Mouse (Mus musculus) lung, embryonic 16.5 days (tissue): ENCODE results near the gene Bmpr1a. TPM values are rescaled to one million over a fixed set of nuclear protein-coding genes. Genes with fewer than 3 reads are reported as not detected.

ENCODE experiments used
- ATAC-seq: fragments of 200-750 bp; cut with Nextera tagmentation; 2 replicates; pipeline ENCODE4 v1.8.0; 2017; ENCODE audit warnings: low read depth, mild to moderate bottlenecking, moderate library complexity
- H3K27ac ChIP-seq: fragments of 300-500 bp; sonication (generic); 2 replicates; pipeline ENCODE4 v1.5.1; 2014; ENCODE audit warnings: mild to moderate bottlenecking, control low read depth, low read length
- H3K27me3 ChIP-seq: fragments of 300-500 bp; sonication (generic); 2 replicates; pipeline ENCODE4 v1.6.1; 2014; ENCODE audit warnings: low read depth, low read length, mixed read lengths; ENCODE audit not compliant: control insufficient read depth, insufficient read depth
- H3K36me3 ChIP-seq: fragments of 300-500 bp; sonication (generic); 2 replicates; pipeline ENCODE4 v1.6.1; 2014; ENCODE audit warnings: low read length; ENCODE audit not compliant: control insufficient read depth, insufficient read depth
- H3K4me1 ChIP-seq: fragments of 300-500 bp; sonication (generic); replicated peaks from 2 replicates; pipeline ENCODE4 v1.6.1; 2014; ENCODE audit warnings: low read length, mixed read lengths; ENCODE audit not compliant: control insufficient read depth, insufficient read depth
- H3K4me2 ChIP-seq: fragments of 300-500 bp; sonication (generic); 2 replicates; pipeline ENCODE4 v1.6.1; 2014; ENCODE audit warnings: low read depth, low read length, control low read depth
- H3K4me3 ChIP-seq: fragments of 300-500 bp; sonication (generic); 2 replicates; pipeline ENCODE4 v1.5.1; 2014; ENCODE audit warnings: mild to moderate bottlenecking, low read length, control low read depth
- H3K9ac ChIP-seq: fragments of 300-500 bp; sonication (generic); 2 replicates; pipeline ENCODE4 v1.6.1; 2014; ENCODE audit warnings: low read length, control low read depth
- H3K9me3 ChIP-seq: fragments of 300-500 bp; sonication (generic); 2 replicates; pipeline ENCODE4 v1.6.1; 2016; ENCODE audit warnings: low read length; ENCODE audit not compliant: control insufficient read depth
- WGBS: fragments of 180-500 bp; shearing (Covaris S2); extraction: QIAGEN DNeasy Blood & Tissue Kit; methylation state at CpG from one replicate; pipeline ENCODE4 v1.1.7; 2014; 5-methylcytosine and 5-hydroxymethylcytosine counted together
- polyA plus RNA-seq: library from polyadenylated mRNA; unstranded; fragments of >200 nt; fragmentation: Nextera tagmentation; extraction: Ambion mirVana; gene quantifications from 2 replicates; pipeline ENCODE4 v1.2.1, GENCODE M21; 2015

Bmpr1a gene
- polyA plus RNA-seq, 1 experiment from 2014 or later, result 25.8 TPM

DNA sequence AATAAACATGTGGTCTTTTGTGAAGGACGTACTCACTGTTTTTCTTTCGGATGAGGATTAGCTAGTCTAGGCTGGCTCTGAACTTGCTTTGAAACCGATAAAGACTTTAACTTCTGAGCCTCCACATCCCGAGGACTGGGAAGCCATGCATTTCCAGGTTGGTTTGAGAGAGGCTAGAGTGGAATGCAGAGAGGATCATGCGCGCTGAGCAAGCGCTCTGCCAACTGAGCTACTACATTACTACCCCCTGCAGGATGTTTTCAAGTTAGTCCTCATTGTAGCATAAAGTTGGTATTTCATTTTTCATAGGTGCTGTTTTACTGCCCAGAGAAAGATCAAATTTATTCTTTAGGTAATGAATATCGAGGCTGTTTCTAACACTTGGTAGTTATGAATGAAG, 17.0 kb downstream of the Bmpr1a start:
- peak; percentile 45; the same call in 1 of the 2 replicates for ATAC-seq
- peaks cover 7% of the 10 kb centered on the region; the same call in 1 of the 2 replicates for H3K4me1 ChIP-seq
- no peaks in the 10 kb centered on the region for H3K9me3 ChIP-seq
- WGBS, result 48% methylated on average over 8 of the region's 8 CpGs
- H3K4me2 ChIP-seq, result no peak overlapping the region
- no peak overlapping the region for H3K9ac ChIP-seq
- H3K27me3 ChIP-seq, result no peaks in the 10 kb centered on the region
- H3K36me3 ChIP-seq, result no peaks in the 10 kb centered on the region
- no peak overlapping the region for H3K27ac ChIP-seq
- H3K4me3 ChIP-seq, result no peak overlapping the region

- 0 out of 2 replicates have a peak, but pooled peaks cover 5% of the 10 kb centered on the region for H3K4me1 ChIP-seq
- H3K27me3 ChIP-seq, result no peaks in the 10 kb centered on the region
- no peak overlapping the region for H3K9ac ChIP-seq
- H3K9me3 ChIP-seq, result no peaks in the 10 kb centered on the region
- no peaks in the 10 kb centered on the region for H3K36me3 ChIP-seq
- ATAC-seq, result no peak
- H3K27ac ChIP-seq, result no peak overlapping the region
- WGBS, result 81% methylated on average over 6 of the region's 6 CpGs
- no peak overlapping the region for H3K4me2 ChIP-seq
- H3K4me3 ChIP-seq, result no peak overlapping the region
Measured at GRCm38 (mm10) chr14:34483469-34484341, 19.4 kb downstream of the Bmpr1a start.

GRCm38 (mm10) chr14:34471591-34471990, 31.6 kb downstream of the Bmpr1a start:
- Histone ChIP-seq H3K4me2 (no peak overlapping the region), H3K27ac (no peak overlapping the region), H3K9ac (no peak overlapping the region), H3K27me3 (no peaks in the 10 kb centered on the region), H3K4me1 (peaks cover 4% of the 10 kb centered on the region; the same call in 1 of the 2 replicates), H3K9me3 (no peaks in the 10 kb centered on the region), H3K4me3 (no peak overlapping the region), H3K36me3 (no peaks in the 10 kb centered on the region)
- no peak for ATAC-seq

DNA sequence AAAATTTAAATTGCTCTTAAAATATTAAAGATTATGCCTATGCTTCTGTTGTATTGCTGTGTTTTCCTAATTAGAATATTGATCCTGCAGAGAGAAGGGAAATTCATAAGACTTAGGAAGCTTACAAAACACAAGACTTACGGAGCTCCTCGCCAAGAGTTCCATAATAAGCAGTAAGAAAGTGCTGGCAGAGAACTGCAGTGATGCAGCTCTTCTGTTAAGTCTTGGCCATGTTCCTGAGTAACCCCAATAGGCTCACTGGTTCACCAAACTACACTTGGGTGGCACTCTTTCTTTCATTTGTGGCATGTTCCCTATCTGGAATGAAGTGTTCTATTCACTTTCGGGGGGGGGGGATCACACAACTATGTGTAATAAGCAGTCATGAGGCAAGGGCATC, 36.9 kb downstream of the Bmpr1a start:
- H3K4me2 ChIP-seq, result no peak overlapping the region
- no peaks in the 10 kb centered on the region for H3K27me3 ChIP-seq
- no peak overlapping the region for H3K27ac ChIP-seq
- 55% methylated on average over 3 of the region's 3 CpGs for WGBS
- no peak for ATAC-seq
- H3K4me3 ChIP-seq, result no peak overlapping the region
- H3K9me3 ChIP-seq, result no peaks in the 10 kb centered on the region
- no peaks in the 10 kb centered on the region for H3K36me3 ChIP-seq
- H3K4me1 ChIP-seq, result 0 out of 2 replicates have a peak, but pooled peaks cover 2% of the 10 kb centered on the region
- no peak overlapping the region for H3K9ac ChIP-seq

GRCm38 (mm10) chr14:34459386-34459785, 43.8 kb downstream of the Bmpr1a start:
- no peaks in the 10 kb centered on the region for H3K27me3 ChIP-seq
- H3K9ac ChIP-seq, result no peak overlapping the region
- no peak overlapping the region for H3K4me3 ChIP-seq
- H3K36me3 ChIP-seq, result no peaks in the 10 kb centered on the region
- no peaks in the 10 kb centered on the region for H3K4me1 ChIP-seq
- H3K9me3 ChIP-seq, result no peaks in the 10 kb centered on the region
- ATAC-seq, result no peak
- H3K4me2 ChIP-seq, result no peak overlapping the region
- no peak overlapping the region for H3K27ac ChIP-seq
- 82% methylated on average over 2 of the region's 2 CpGs for WGBS

- 71% methylated on average over 1 of the region's 1 CpGs for WGBS
- Histone ChIP-seq H3K36me3 (no peaks in the 10 kb centered on the region), H3K4me2 (no peak overlapping the region), H3K9ac (no peak overlapping the region), H3K27me3 (no peaks in the 10 kb centered on the region), H3K4me1 (no peaks in the 10 kb centered on the region), H3K4me3 (no peak overlapping the region), H3K9me3 (no peaks in the 10 kb centered on the region), H3K27ac (no peak overlapping the region)
- no peak for ATAC-seq
Measured at GRCm38 (mm10) chr14:34458880-34459279, 44.3 kb downstream of the Bmpr1a start.

DNA sequence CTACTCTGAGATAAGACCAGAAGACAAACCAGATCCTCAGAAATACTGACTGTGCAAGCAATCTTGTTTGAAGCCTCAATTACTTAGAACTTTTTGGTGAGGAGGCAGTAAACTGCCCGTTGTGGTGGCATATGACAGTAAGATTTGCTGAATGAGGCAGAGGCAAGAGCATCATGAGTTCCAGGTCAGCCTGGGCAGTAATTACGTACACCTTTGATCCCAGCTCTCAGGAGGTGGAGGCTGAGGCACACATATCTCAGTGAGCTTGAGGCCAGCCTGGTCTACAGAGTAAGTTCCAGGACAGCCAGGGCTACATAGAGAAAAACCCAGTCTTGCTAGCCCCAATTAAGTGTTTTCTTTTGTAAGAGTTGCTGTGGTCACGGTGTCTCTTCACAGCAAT, 48.9 kb downstream of the Bmpr1a start:
- Histone ChIP-seq H3K27ac (no peak overlapping the region), H3K4me3 (no peak overlapping the region), H3K9ac (no peak overlapping the region), H3K9me3 (no peaks in the 10 kb centered on the region), H3K4me2 (no peak overlapping the region), H3K4me1 (no peaks in the 10 kb centered on the region), H3K27me3 (no peaks in the 10 kb centered on the region), H3K36me3 (no peaks in the 10 kb centered on the region)
- 78% methylated on average over 3 of the region's 3 CpGs for WGBS
- no peak for ATAC-seq

DNA sequence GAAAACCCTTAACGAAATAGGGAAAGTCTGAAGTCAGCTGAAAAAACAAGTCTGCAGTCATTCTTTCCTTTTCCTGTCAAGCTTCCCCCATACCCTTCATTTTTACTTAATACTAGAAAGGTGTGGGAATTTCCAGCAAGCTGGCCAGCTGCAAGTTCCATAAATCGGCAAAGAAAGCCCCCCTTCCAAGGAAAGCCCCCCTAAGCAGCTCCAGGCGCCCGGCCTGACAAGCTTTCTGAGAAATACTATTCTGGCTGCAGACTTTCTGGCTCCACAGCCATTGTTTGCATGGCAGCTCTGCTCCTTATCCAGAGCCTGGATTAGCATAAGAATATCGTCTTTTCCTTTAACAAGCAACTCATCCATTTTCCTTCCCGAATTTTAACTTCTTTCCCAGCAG, 49.5 kb downstream of the Bmpr1a start:
- Histone ChIP-seq H3K4me3 (no peak overlapping the region), H3K9ac (no peak overlapping the region), H3K36me3 (no peaks in the 10 kb centered on the region), H3K4me2 (no peak overlapping the region), H3K9me3 (no peaks in the 10 kb centered on the region), H3K27me3 (no peaks in the 10 kb centered on the region), H3K27ac (no peak overlapping the region), H3K4me1 (no peaks in the 10 kb centered on the region)
- ATAC-seq, result no peak
- WGBS, result 29% methylated on average over 6 of the region's 6 CpGs

- Histone ChIP-seq H3K4me3 (no peak overlapping the region), H3K27ac (no peak overlapping the region), H3K9me3 (no peaks in the 10 kb centered on the region), H3K4me1 (no peaks in the 10 kb centered on the region), H3K27me3 (no peaks in the 10 kb centered on the region), H3K4me2 (no peak overlapping the region), H3K9ac (no peak overlapping the region), H3K36me3 (peaks cover 5% of the 10 kb centered on the region; the same call in 1 of the 2 replicates)
- ATAC-seq, result no peak
Measured at GRCm38 (mm10) chr14:34451872-34452271, 51.3 kb downstream of the Bmpr1a start.
